Mouse (Mus musculus) cerebral cortex, adult 2 months (tissue): Measurements from ENCODE around the gene Pnliprp2.

Experiments used
- WGBS: fragments of 180-500 bp; shearing (Covaris S2); methylation state at CpG from one replicate; pipeline ENCODE4 v1.1.7; 2018; 5-methylcytosine and 5-hydroxymethylcytosine counted together

Gene Pnliprp2

GRCm38 (mm10) chr19:58759423-58759822 lies at the start of gene Pnliprp2:
Pnliprp2 (plus strand) TSS chr19:58759719.
- WGBS: 74% methylated on average over 9 of the region's 9 CpGs

DNA sequence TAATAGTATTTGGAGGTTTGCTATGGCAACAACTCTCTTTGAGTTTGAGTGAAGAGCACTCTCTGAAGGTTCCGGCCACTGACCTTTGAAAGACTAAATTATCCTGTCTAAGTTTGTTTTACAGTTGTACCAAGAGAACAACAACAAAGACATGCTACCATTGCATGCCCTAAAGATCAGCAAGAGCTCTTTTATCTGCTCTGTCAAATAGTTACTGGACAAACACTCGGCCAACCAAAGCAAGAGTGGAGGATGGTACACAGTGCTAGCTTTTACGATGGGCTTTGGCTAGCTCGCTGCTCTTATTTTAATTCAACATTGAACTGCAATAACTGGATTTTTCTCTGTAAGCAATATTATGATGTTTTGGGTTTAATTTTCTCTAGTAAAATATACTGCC lies 41.6 kb upstream of the Pnliprp2 start:
- 86% methylated on average over 4 of the region's 4 CpGs for WGBS

DNA sequence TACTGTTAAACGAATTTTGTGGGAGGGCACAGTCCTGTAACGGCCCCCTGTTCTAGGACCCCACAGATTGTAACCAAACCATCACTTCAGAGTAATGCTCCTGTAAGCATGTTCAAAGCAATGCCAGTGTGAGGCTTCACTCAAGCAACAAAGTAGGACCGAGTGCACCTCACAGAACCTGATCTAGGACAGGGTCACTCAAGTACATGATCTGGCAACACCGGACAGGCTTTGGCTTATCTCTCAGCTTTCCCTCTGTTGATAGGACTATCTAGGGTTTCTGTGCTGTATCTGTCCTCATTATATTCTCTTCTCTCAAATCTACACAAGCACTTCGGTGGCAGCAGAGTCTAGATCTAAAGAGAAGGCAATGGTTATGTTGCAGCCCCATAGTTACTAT lies 33.0 kb upstream of the Pnliprp2 start:
- 90% methylated on average over 5 of the region's 5 CpGs for WGBS

- WGBS: 86% methylated on average over 5 of the region's 5 CpGs
Observed at GRCm38 (mm10) chr19:58727756-58728155, 31.8 kb upstream of the Pnliprp2 start.

DNA sequence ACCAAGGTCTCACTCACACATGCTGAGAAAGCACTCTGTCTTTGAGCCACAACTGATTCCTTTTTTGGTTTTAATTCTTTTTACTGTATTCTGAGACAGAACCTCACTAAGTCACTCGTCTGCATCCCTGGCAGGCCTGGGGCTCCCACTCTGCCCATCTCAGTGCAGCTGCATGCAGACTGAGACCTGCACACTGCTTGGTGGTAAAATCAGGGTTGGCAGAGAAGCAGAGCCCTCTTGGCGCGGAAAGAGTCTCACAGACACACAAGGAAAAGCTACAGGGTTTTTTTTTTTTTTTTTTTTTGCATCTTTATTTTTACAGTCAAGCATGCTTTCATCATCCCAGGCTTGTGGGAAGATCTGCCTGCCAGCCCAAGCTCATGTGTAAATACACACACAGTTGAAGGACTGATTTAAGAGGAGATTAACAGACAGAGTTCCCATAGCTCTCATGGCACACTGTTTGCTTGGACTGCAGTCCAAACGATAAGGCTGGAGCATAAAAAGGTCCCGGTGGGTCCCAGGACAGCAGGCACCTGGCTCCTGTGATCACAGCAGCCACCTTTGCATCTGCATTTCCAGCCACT lies 31.0 kb upstream of the Pnliprp2 start, which contains the start of gene Pnliprp1:
Gene Pnliprp1, plus strand, starts transcription at position 443 of the 587 bp plus-strand sequence.
- 20% methylated on average over 5 of the region's 5 CpGs for WGBS

- WGBS: 89% methylated on average over 6 of the region's 6 CpGs
Observed at GRCm38 (mm10) chr19:58733216-58733615, 26.3 kb upstream of the Pnliprp2 start.

DNA sequence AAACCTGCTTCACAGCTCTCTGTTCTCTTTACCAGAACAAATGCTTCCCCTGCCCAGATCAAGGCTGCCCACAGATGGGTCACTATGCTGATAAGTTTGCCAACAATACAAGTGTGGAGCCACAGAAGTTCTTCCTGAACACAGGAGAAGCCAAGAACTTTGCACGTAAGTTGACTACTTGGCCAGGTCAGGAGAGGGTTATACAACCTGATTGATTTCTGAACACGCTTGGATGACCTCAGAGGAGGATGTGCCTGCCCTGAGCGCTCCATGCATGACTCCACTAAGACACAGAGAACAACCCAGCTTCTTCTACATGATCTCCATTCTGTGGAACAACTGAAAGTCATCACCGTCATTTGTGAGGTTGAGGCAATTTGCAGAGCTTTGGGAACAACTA lies 21.4 kb upstream of the Pnliprp2 start:
- WGBS: 88% methylated on average over 4 of the region's 4 CpGs

GRCm38 (mm10) chr19:58741036-58741435 lies 18.5 kb upstream of the Pnliprp2 start:
- 60% methylated on average over 6 of the region's 6 CpGs for WGBS

DNA sequence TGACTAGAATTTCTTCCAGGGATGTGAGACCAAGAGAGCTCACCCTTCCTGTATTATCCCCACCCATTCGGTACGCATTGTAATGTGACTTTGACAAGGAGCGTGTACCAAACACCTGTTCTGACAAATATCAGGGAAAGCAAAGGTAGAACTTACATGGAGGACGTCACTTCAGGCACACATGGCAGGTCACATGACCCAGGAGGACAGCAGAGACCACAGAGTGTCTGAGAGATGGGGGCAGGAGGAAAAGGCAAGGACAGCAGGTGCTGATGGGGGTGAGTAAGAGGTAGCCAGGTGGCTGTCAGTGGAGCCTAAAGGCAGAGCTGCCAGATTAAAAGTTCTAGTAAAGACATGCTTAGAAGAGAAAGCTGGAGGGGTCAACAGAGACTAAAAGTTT lies 16.8 kb upstream of the Pnliprp2 start:
- WGBS: 95% methylated on average over 4 of the region's 4 CpGs

DNA sequence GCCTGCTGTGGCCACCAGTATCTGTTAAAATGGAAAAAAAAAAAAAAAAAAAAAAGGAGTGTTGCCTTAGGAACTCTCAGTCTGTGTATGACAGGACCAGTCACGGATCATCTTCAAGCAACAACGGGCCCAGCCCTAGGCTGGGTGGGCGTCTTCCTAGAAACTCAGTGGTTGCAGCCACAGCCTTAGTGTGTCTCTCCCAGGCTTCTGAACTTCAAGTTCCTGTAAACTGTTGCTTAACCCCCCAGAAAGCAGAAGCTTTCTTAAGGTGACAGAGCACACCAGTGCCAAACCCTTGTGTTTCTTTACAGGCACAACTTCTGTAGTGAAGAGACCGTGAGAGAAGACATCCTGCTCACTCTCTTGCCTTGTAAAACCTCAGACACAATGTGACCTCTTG lies 15.8 kb upstream of the Pnliprp2 start:
- WGBS: 72% methylated on average over 4 of the region's 4 CpGs

- 91% methylated on average over 9 of the region's 9 CpGs for WGBS
Observed at GRCm38 (mm10) chr19:58747498-58748000, 12.0 kb upstream of the Pnliprp2 start.

DNA sequence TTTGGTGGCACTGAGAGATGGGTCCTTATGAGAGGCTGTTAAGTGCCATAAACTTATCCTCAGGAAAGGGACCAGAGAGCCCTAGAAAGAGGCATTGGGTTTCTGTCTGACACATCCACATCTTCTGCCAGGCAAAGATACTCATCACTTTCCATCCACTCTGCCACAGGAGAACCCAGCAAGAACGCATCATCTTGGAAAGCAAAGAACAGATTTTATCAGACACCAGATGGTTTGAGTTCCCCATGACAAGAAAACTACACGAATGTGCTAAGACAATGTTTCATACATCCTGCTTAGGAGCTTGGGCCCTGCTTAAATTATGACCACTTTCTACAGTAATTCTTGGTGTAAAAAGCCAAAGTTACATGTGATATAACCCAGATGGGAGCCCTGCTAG lies 8.7 kb upstream of the Pnliprp2 start:
- 55% methylated on average over 2 of the region's 2 CpGs for WGBS

GRCm38 (mm10) chr19:58751504-58751903 lies 8.0 kb upstream of the Pnliprp2 start:
- 72% methylated on average over 2 of the region's 2 CpGs for WGBS

DNA sequence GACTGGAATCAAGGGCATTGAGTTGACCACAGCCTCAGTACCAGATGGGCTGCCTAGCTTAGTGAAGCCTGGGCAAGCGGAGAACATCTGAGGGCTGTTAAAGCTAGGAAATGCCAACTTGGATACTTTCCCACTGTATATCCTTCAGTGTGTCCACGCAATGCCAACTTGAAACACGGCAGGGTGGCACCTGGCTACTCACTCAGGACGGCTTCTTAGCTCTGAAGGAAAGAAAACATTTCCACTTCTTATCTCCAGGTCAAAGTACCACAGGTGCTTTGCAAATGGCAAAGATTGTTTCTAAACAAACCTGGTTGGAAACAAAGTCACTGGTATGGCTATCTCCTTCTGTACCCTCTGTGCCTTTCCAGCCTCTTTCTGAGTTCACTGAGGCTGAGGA lies 648 bp upstream of the Pnliprp2 start:
- WGBS: 90% methylated on average over 4 of the region's 4 CpGs

- 31% methylated on average over 6 of the region's 6 CpGs for WGBS
Observed at GRCm38 (mm10) chr19:58762316-58762715, 2.8 kb downstream of the Pnliprp2 start.

- WGBS: 14% methylated on average over 12 of the region's 12 CpGs
Observed at GRCm38 (mm10) chr19:58762848-58763541, 3.5 kb downstream of the Pnliprp2 start.

- WGBS: 74% methylated on average over 6 of the region's 6 CpGs
Observed at GRCm38 (mm10) chr19:58767329-58767728, 7.8 kb downstream of the Pnliprp2 start.

DNA sequence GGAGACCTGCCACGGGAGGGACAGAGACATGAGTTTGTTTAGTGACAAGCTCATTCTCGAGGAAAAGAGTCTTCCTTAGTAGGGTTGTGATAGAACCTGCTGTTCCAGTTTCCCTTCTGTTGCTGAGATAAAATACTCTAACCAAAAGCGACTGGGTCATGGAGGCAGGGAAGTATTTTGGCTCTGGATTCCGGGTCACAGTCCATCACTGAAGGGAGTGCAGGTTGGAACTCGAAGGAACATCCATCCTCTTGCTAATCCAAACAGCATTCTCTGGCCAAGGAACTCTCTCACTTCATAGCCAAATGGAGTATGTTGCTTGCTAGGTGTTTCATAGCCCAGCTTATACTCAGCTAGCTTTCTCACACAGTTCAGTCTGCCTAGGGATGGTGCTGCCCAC lies 16.9 kb downstream of the Pnliprp2 start:
- 69% methylated on average over 5 of the region's 5 CpGs for WGBS

DNA sequence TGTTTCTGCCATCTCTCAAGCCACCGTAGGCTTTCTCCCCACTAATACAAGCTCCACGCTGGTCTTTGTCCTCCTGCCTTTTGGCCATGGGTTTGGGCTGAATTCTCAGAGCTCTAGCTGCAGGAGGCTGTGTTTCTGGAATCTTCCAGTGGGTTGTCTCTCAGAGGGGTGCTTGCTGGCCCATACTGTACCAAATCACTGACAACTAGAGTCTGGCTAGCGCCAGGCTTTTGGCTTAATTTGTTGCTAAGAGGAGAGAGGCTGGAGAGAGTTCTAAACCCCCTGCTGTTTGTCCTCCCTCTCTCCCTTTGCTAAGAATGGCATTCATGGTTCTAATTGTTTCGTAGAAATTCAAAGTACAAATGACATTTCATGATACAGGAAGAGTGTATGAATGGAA lies 22.0 kb downstream of the Pnliprp2 start:
- WGBS: 69% methylated on average over 4 of the region's 4 CpGs

- WGBS: 47% methylated on average over 7 of the region's 7 CpGs
Observed at GRCm38 (mm10) chr19:58783938-58784337, 24.4 kb downstream of the Pnliprp2 start.

DNA sequence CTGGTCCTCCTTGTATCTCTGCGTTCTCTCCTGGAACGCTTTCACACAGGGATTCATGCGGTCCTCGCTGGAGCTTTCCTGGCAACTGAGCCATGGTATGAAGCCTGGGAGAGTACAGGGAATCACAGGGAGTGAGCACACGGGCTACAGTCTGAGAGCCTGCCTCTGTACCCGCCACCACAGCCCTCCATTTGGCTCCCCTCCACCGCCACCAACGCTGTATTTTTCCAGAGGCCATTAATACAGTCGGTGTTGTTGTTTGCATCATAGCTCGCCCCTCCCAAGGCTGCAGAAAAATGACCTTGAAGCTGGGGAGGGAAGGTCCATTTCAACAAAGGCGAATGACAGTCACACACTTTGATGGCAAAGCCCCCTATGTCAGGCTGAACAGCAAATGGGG lies 29.7 kb downstream of the Pnliprp2 start:
- 45% methylated on average over 11 of the region's 11 CpGs for WGBS

DNA sequence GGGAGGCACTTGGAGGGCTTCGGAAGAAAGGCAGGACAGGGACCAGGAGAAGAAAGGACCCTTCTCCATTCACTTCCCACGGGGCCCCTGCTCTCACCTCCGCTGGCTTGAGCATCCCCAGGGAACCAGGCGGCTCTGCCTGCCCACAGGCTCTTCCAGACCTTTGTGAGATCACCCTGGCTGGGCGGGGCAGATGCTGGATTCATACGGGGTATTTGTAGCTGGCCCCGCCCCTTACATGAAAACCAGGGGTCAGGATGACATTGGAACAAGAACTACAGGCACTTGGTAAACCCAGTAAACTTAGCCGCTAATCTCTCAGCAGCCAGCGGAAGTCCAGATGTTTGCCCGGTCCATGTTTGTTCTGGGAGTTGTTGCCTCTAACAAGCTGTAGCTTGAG lies 34.8 kb downstream of the Pnliprp2 start, which contains the start of gene 1700019N19Rik:
Gene 1700019N19Rik, minus strand, starts transcription at position 178 of the 400 bp plus-strand sequence.
- WGBS: 57% methylated on average over 10 of the region's 10 CpGs

DNA sequence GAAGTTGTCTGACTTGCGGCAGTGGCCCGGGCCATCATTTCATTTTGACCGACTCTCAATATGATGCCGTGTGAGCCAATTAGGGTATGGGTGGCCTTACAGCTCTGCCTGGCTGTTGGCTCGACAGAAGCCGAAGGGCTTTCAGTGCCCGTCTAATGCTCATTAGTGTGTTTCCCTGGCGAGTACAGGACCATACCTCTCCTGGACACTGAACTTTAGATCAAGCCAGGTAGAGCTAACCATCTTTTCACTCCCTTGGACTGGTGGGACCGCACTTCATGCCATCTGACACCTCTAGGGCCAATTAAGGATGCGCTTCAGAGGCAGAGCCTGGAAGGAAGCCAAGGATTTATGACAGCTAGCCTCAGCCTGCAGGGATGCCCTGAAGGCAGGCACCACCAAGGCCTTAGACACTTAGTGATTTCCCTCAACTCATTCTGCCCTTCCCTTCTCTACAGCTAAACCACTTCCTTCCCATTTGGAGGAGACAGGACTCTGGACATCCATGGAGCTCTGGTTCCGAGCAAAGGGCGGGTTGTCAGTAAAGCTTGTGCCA lies 35.7 kb downstream of the Pnliprp2 start:
- 73% methylated on average over 12 of the region's 12 CpGs for WGBS
